Mouse (Mus musculus) intestine, postnatal 0 days (tissue): Measurements from ENCODE around the gene Slc44a5. TPM values are rescaled to one million over a fixed set of nuclear protein-coding genes. Genes with fewer than 3 reads are reported as not detected.
"Not testable (repeated sequence)": the region's sequence is repeated elsewhere in the genome, so short reads cannot be mapped to it uniquely, and the experiment has no call there.

ENCODE experiments used
- ATAC-seq: fragments of 200-750 bp; cut with Nextera tagmentation; 2 replicates; pipeline ENCODE4 v1.8.0; 2017; ENCODE audit warnings: mild to moderate bottlenecking, moderate TSS enrichment, moderate library complexity
- H3K27ac ChIP-seq: fragments of 300-500 bp; sonication (generic); 2 replicates; pipeline ENCODE4 v1.5.1; 2014; ENCODE audit warnings: mild to moderate bottlenecking, low read depth, low read length, moderate library complexity
- H3K27me3 ChIP-seq: fragments of 300-500 bp; sonication (generic); replicated peaks from 2 replicates; pipeline ENCODE4 v1.6.1; 2014; ENCODE audit warnings: low read length, mixed read lengths; ENCODE audit not compliant: control insufficient read depth, insufficient read depth
- H3K36me3 ChIP-seq: fragments of 300-500 bp; sonication (generic); 2 replicates; pipeline ENCODE4 v1.6.1; 2014; ENCODE audit warnings: mild to moderate bottlenecking, moderate library complexity; ENCODE audit not compliant: control insufficient read depth, insufficient read depth
- H3K4me1 ChIP-seq: fragments of 300-500 bp; sonication (generic); replicated peaks from 2 replicates; pipeline ENCODE4 v1.6.1; 2014; ENCODE audit warnings: antibody characterized with exemption, low read length, mixed read lengths; ENCODE audit not compliant: control insufficient read depth, insufficient read depth
- H3K4me2 ChIP-seq: fragments of 300-500 bp; sonication (generic); replicated peaks from 2 replicates; pipeline ENCODE4 v1.6.1; 2014; ENCODE audit warnings: low read depth, mild to moderate bottlenecking, moderate library complexity
- H3K4me3 ChIP-seq: fragments of 300-500 bp; sonication (generic); 2 replicates; pipeline ENCODE4 v1.5.1; 2014; ENCODE audit warnings: low read depth, low read length
- H3K9ac ChIP-seq: fragments of 300-500 bp; sonication (generic); 2 replicates; pipeline ENCODE4 v1.6.1; 2014; ENCODE audit warnings: mild to moderate bottlenecking, low read depth, low read length
- H3K9me3 ChIP-seq: fragments of 300-500 bp; sonication (generic); 2 replicates; pipeline ENCODE4 v1.6.1; 2016; ENCODE audit warnings: mixed run types; ENCODE audit not compliant: control insufficient read depth
- CTCF ChIP-seq: sonication (generic); IDR thresholded peaks from 2 replicates; pipeline ENCODE4 v1.5.1; 2016; ENCODE audit warnings: low read depth, mild to moderate bottlenecking, control low read depth, antibody characterized with exemption, moderate library complexity
- WGBS: fragments of 180-500 bp; shearing (Covaris S2); extraction: QIAGEN DNeasy Blood & Tissue Kit; methylation state at CpG from one replicate; pipeline ENCODE4 v1.1.7; 2014; 5-methylcytosine and 5-hydroxymethylcytosine counted together
- polyA plus RNA-seq: library from polyadenylated mRNA; unstranded; fragments of >200 nt; fragmentation: Nextera tagmentation; extraction: Ambion mirVana; gene quantifications from 2 replicates; pipeline ENCODE4 v1.2.1, GENCODE M21; 2015

Gene Slc44a5
- polyA plus RNA-seq, 1 experiment from 2014 or later, result 0.43 TPM

DNA sequence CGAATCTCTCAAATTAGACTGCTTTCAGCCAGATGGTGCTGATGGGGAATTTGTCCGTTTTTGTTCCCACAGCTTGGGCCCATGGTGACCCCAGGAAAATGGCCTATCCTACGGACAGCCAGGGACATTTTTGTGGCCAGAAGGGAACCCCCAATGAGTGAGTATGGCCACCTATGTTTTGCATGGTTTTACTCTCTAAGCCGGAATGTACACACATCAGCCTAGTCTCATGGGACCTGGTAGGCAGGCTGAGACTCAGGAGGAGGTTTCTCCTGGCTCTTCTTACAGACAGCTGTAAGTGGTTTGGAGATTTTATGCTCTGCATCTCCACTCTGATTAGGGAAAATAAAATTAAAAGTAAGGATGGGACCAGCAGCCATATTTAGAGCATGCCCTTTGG, 249.5 kb downstream of the Slc44a5 start:
- ATAC-seq, result no peak
- H3K9ac ChIP-seq, result no peak overlapping the region
- TF ChIP-seq CTCF, result no peak
- H3K4me3 ChIP-seq, result no peak overlapping the region
- 70% methylated on average over 4 of the region's 4 CpGs for WGBS
- no peak overlapping the region for H3K4me2 ChIP-seq
- H3K9me3 ChIP-seq, result no peaks in the 10 kb centered on the region
- no peaks in the 10 kb centered on the region for H3K36me3 ChIP-seq
- H3K27ac ChIP-seq, result no peak overlapping the region
- H3K27me3 ChIP-seq, result no peaks in the 10 kb centered on the region
- H3K4me1 ChIP-seq, result no peaks in the 10 kb centered on the region

DNA sequence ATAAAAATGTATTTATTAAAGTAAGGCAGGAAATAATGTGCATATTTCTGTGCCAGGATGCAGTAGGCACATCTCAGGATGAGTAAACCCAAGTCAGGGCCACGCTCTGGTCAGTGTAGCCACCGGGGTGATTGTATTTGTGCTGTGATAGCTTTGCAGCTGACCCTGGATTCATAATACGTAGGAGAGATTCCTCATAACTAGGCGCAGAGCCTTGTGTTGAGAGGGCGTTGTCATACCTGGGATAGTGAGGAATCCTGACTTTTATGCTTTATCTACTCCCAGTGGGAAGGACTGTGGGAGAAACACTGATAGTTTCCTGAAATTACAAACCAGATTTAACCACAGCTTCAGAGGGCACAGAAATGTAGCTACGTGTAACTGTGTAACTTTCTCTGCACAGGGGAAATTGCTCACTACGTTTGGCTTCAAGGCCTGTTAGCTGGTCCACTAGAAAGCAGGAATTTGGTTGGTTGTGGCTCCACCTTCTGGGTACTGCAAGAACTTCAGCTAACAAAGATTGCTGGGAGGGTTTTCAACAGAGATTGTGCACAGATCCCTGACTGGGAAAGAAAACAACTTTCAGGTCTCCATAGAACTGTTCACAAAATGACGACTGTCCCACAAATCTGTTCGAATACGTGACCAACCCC, 253.0 kb downstream of the Slc44a5 start:
- H3K9ac ChIP-seq, result no peak overlapping the region
- H3K27ac ChIP-seq, result no peak overlapping the region
- no peak overlapping the region for H3K4me2 ChIP-seq
- H3K27me3 ChIP-seq, result no peaks in the 10 kb centered on the region
- no peaks in the 10 kb centered on the region for H3K4me1 ChIP-seq
- no peaks in the 10 kb centered on the region for H3K9me3 ChIP-seq
- WGBS, result 50% methylated on average over 10 of the region's 10 CpGs
- peak; percentile 86 for TF ChIP-seq CTCF
- ATAC-seq, result peak; percentile 19; the same call in 1 of the 2 replicates
- no peaks in the 10 kb centered on the region for H3K36me3 ChIP-seq
- H3K4me3 ChIP-seq, result no peak overlapping the region

DNA sequence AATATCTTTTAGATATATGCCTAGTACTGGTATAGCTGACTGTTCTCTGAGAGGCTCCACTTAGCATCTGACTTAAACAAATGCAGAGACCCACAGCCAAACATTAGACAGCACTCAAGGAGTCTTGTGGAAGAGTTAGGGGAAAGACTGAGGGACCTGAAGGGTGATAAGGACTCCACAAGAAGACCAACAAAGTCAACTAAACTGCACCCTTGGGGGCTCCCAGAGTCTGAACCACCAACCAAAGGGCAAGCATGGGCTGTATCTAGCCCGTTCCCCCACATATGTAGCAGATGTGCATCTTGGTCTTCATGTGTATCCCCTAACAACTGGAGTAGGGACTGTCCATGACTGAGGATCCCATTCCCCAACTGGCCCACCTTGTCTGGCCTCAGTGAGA, 271.7 kb downstream of the Slc44a5 start:
- H3K36me3 ChIP-seq, result no peaks in the 10 kb centered on the region
- no peak for TF ChIP-seq CTCF
- no peaks in the 10 kb centered on the region for H3K27me3 ChIP-seq
- no peak overlapping the region for H3K27ac ChIP-seq
- 83% methylated on average over 1 of the region's 1 CpGs for WGBS
- ATAC-seq, result no peak
- no peak overlapping the region for H3K4me2 ChIP-seq
- H3K4me1 ChIP-seq, result no peaks in the 10 kb centered on the region
- no peaks in the 10 kb centered on the region for H3K9me3 ChIP-seq
- H3K9ac ChIP-seq, result no peak overlapping the region
- no peak overlapping the region for H3K4me3 ChIP-seq

DNA sequence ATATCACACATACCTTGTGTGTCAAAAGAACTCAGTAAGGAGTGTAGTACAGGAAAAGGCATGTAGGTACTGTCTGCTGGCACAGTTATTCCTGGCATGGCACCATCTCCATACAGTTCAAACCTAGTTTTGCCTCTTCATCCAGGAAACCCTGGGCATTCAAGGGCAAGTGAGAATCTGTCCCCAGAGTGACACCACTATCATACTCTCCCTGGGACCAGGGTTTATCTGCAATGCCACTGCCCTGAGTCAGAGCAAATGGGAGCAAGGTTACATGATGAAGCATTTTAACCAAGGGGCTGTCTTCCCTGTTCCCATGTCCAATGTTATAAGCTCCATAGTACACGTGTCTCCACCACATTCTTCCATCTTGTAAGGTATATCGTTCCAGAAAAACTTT, 278.2 kb downstream of the Slc44a5 start:
- no peaks in the 10 kb centered on the region for H3K36me3 ChIP-seq
- no peaks in the 10 kb centered on the region for H3K9me3 ChIP-seq
- no peak overlapping the region for H3K9ac ChIP-seq
- no peak for ATAC-seq
- H3K27me3 ChIP-seq, result no peaks in the 10 kb centered on the region
- no peak overlapping the region for H3K4me3 ChIP-seq
- no peak for TF ChIP-seq CTCF
- no peak overlapping the region for H3K4me2 ChIP-seq
- 83% methylated on average over 2 of the region's 2 CpGs for WGBS
- H3K4me1 ChIP-seq, result no peaks in the 10 kb centered on the region
- H3K27ac ChIP-seq, result no peak overlapping the region

DNA sequence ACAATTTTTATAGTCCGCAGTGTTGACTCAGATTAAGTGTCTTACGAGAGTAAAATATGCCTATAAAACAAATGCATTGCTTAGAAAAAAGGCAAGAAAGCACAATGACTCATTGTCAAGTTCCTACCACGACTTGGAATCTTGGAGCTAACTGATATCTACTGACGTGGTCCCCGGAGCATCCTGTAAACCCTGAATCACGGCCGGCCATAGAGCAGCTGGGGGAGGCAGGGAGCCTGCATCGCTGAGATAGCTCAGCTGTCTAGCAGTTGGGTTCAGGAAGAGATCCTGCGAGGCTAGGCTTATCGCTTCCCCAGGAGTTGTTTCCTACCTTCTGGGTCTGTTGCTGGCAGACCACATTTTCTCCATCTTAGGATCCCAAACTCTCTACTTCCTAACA, 279.0 kb downstream of the Slc44a5 start:
- no peak for ATAC-seq
- Histone ChIP-seq H3K4me2 (no peak overlapping the region), H3K4me3 (no peak overlapping the region), H3K27ac (no peak overlapping the region), H3K9ac (no peak overlapping the region), H3K27me3 (no peaks in the 10 kb centered on the region), H3K36me3 (no peaks in the 10 kb centered on the region), H3K9me3 (no peaks in the 10 kb centered on the region), H3K4me1 (no peaks in the 10 kb centered on the region)
- WGBS, result 58% methylated on average over 10 of the region's 10 CpGs
- no peak for TF ChIP-seq CTCF

DNA sequence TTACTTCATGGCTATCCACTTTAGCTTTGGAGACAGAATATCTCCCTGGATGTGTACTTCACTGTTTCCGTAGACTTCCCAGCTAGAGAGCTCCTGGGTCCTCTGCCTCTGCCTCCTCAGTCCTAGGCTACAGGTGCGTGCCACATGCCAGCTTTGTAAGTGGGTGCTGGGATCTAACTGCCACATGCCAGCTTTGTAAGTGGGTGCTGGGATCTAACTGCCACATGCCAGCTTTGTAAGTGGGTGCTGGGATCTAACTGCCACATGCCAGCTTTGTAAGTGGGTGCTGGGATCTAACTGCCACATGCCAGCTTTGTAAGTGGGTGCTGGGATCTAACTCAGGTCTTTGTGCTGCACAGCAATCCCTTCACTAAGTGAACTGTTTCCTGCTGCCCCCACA, 281.0 kb downstream of the Slc44a5 start:
- H3K36me3 ChIP-seq, ATAC-seq, H3K4me3 ChIP-seq, H3K9me3 ChIP-seq, H3K27me3 ChIP-seq, H3K4me2 ChIP-seq, H3K27ac ChIP-seq, H3K9ac ChIP-seq, H3K4me1 ChIP-seq: not testable (repeated sequence)
- WGBS, result 92% methylated on average over 2 of the region's 2 CpGs

DNA sequence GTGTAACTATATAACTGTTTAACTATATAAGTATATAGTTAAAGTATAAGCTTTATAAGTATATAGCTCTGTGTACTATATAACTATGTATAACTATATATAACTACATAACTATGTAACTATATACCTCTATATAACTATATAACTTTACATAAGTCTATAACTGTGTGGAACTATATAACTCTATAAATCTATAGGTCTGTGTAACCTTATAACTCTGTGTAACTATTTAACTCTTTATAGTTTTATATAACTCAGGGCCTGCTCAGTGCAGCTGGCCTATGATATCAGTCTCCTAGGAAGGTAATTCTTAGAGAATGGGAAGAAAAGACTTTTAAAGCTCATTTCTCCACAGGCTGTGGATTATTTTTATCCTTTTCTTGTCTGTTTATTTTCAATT, 284.1 kb downstream of the Slc44a5 start:
- Histone ChIP-seq H3K4me2 (no peak overlapping the region), H3K9me3 (no peaks in the 10 kb centered on the region), H3K36me3 (no peaks in the 10 kb centered on the region), H3K4me3 (no peak overlapping the region), H3K4me1 (no peaks in the 10 kb centered on the region), H3K27me3 (no peaks in the 10 kb centered on the region), H3K27ac (no peak overlapping the region), H3K9ac (no peak overlapping the region)
- ATAC-seq, result no peak
- TF ChIP-seq CTCF, result no peak
